Mouse (Mus musculus): ENCODE data around the gene AU040320. TPM values are rescaled to one million over a fixed set of nuclear protein-coding genes. Genes with fewer than 3 reads are reported as not detected.

Gene AU040320
- polyA plus RNA-seq, 1 experiment from 2014 or later: 28.2 TPM

DNA sequence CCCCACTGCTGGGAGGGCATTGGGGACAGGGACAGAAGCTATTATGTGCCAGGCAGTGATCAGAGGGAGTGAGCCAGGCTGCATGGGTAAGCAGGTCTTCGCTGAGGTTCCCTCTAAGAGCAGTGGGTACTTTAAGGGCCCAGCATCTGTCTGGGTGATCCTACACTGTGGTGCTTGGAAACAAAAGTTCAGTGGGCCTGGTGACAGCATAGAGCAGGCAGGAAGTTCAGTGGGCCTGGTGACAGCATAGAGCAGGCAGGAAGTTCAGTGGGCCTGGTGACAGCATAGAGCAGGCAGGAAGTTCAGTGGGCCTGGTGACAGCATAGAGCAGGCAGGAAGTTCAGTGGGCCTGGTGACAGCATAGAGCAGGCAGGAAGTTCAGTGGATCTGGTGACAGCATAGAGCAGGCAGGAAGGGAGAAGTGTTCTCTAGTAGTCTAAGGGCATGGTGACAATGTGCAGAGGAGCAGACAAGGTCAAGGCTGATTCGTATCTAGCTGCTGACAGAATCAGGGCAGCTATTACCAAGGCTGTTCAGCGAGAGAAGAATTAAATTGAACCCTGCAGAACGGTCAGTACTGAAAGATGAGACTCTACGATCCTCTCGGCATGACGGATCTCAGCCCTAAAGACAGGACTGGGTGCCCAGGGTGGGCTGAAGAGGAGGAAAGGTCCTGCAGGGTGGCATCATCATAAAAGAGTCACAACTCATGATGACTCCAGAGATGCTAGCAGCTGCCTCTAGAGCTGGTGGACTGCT is 96.9 kb downstream of the AU040320 start:
- 89% methylated on average over 7 of the region's 7 CpGs for WGBS
- Histone ChIP-seq H3K4me2 (ENCODE audit: low read length) (no peak overlapping the region), H3K36me3 (ENCODE audit: control insufficient read depth, insufficient read depth, low read length) (peaks cover 71% of the 10 kb centered on the region), H3K4me1 (ENCODE audit: control insufficient read depth, insufficient read depth, low read length) (no peaks in the 10 kb centered on the region), H3K27ac (ENCODE audit: low read depth, low read length) (no peak overlapping the region), H3K4me3 (ENCODE audit: low read depth, low read length) (no peak overlapping the region), H3K9ac (ENCODE audit: low read length) (no peak overlapping the region), H3K9me3 (replicated peaks; ENCODE audit: control insufficient read depth, low read length) (no peaks in the 10 kb centered on the region), H3K27me3 (replicated peaks; ENCODE audit: control insufficient read depth, insufficient read depth, low read length) (no peaks in the 10 kb centered on the region)
- no peak for DNase-seq (ENCODE audit: low spot score)
- ATAC-seq: no peak

DNA sequence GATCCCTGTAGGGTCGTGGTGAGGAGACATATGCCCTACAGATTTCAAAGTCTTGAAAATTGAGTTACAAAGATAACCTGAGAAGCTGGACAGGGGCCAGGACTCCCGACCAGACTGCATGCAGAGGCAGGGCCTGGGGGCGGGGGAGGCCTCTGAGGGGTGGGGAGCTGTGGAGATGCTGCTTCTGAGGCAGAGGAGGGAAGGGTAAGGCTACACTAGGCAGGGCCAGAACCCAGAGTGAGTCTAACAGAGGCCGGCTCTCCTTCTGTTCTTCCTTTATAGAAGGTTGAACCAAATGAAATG is 97.4 kb downstream of the AU040320 start:
- ATAC-seq: no peak
- WGBS: 59% methylated on average over 4 of the region's 4 CpGs
- no peak overlapping the region for H3K27ac ChIP-seq (ENCODE audit: low read depth, low read length)

DNA sequence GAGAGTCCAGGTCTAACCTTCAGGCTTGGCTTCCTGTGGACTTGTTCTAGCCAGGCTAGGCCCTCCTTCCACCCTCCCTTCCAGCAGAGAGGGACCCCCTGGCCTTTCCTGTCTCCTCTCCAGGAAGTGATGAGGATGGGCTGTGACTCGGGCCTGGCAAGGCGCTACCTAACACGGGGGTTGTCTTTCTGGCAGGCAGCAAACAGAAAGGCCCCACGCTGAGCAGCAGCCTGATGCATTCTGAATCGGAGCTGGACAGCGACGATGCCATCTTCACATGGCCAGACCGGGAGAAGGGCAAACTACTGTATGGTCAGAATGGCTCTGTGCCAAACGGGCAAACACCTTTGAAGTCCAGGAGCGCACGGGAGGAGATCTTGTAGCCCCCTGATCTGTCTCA is 99.6 kb downstream of the AU040320 start:
- Histone ChIP-seq H3K9ac (ENCODE audit: low read length) (no peak overlapping the region), H3K4me2 (ENCODE audit: low read length) (no peak overlapping the region), H3K27me3 (replicated peaks; ENCODE audit: control insufficient read depth, insufficient read depth, low read length) (no peaks in the 10 kb centered on the region), H3K36me3 (ENCODE audit: control insufficient read depth, insufficient read depth, low read length) (peaks cover 62% of the 10 kb centered on the region), H3K4me3 (ENCODE audit: low read depth, low read length) (no peak overlapping the region), H3K4me1 (ENCODE audit: control insufficient read depth, insufficient read depth, low read length) (no peaks in the 10 kb centered on the region), H3K9me3 (replicated peaks; ENCODE audit: control insufficient read depth, low read length) (no peaks in the 10 kb centered on the region), H3K27ac (ENCODE audit: low read depth, low read length) (no peak overlapping the region)
- ATAC-seq: no peak
- WGBS: 74% methylated on average over 11 of the region's 11 CpGs
- DNase-seq (ENCODE audit: low spot score): no peak

More for the DNA sequence above, 97.4 kb downstream of the AU040320 start:
- no peak for DNase-seq (ENCODE audit: low spot score)
- Histone ChIP-seq H3K4me2 (ENCODE audit: low read length) (no peak overlapping the region), H3K9ac (ENCODE audit: low read length) (no peak overlapping the region), H3K27me3 (replicated peaks; ENCODE audit: control insufficient read depth, insufficient read depth, low read length) (no peaks in the 10 kb centered on the region), H3K4me3 (ENCODE audit: low read depth, low read length) (no peak overlapping the region), H3K9me3 (replicated peaks; ENCODE audit: control insufficient read depth, low read length) (no peaks in the 10 kb centered on the region), H3K4me1 (ENCODE audit: control insufficient read depth, insufficient read depth, low read length) (no peaks in the 10 kb centered on the region), H3K36me3 (ENCODE audit: control insufficient read depth, insufficient read depth, low read length) (peaks cover 71% of the 10 kb centered on the region)

DNA sequence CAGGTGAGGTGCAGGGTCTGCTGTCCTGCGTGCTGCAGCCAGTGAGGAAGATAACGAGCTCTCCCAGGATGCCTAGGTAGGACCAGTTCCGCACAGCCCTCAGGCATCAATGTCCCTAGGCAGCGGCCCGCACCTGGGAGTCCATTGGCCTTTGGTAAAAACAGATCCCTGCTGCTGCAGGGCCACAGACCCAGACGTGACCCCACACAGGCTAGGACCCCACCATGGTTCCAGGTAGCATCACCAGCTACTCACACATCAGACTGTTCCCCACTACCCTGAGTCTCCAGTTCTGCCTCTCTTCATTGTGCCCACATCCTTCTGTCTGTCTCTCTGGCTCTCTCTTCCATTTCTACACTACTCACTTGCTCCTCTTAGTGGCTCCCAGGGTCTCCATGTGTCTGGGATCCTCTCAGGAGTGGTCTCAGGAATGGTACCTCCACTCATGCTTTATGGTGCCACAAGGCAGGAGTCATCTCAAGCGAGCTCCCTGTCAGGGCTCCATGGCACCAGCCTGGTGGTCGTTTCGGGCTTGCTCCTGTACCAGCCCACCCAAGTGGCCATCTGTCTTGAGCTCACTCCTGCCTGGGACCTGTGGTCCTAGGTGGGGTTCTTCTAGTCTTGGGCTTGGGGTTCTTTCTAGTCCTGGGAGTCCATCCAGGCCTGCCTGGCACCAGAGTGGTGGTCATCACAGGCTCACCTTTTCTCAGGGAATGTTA is 107.1 kb downstream of the AU040320 start:
- Histone ChIP-seq H3K9me3 (replicated peaks; ENCODE audit: control insufficient read depth, low read length) (no peaks in the 10 kb centered on the region), H3K4me2 (ENCODE audit: low read length) (no peak overlapping the region), H3K27me3 (replicated peaks; ENCODE audit: control insufficient read depth, insufficient read depth, low read length) (no peaks in the 10 kb centered on the region), H3K4me1 (ENCODE audit: control insufficient read depth, insufficient read depth, low read length) (no peaks in the 10 kb centered on the region), H3K27ac (ENCODE audit: low read depth, low read length) (no peak overlapping the region), H3K36me3 (ENCODE audit: control insufficient read depth, insufficient read depth, low read length) (peaks cover 60% of the 10 kb centered on the region), H3K9ac (ENCODE audit: low read length) (no peak overlapping the region), H3K4me3 (ENCODE audit: low read depth, low read length) (no peak overlapping the region)
- DNase-seq (ENCODE audit: low spot score): no peak
- no peak for ATAC-seq
- WGBS: 84% methylated on average over 9 of the region's 9 CpGs

DNA sequence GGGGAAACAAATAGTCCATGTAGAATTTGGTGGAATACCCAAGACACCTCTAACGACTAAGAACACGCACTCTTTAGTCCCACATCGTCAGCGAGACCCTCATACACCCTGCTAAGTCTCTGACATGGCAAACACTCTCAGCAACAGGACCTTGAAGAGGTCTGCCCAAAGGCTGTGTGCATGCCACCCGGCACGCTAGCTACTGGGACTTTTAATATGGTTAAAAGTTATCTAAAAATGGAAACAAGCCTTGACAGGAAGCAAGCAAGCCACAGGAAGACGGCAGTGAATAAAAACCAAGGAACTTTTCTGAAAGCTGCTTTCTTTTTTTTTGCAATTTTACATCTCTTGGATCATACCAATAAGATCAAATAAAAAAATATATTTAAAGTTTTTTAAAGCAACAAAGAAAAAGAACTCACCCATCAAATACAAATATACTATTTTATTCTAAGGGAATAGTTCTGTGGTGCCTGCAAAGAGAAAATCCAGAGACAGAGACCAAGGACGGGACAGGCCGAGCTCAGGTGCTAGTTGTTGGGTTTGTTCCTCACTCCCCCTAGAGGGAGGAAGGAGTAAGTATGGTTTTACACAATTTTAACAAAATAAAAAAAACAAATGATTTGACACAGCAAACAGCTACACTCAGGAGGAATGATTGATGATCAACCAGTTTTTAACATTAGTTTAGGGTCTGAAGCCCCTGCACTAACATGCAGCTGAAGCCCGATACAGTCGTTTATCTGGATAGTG is 108.3 kb downstream of the AU040320 start:
- H3K27me3 ChIP-seq (replicated peaks; ENCODE audit: control insufficient read depth, insufficient read depth, low read length): no peaks in the 10 kb centered on the region
- ATAC-seq (no peak), DNase-seq (ENCODE audit: low spot score) (peak; percentile 17)
- H3K27ac ChIP-seq (ENCODE audit: low read depth, low read length): no peak overlapping the region
- no peak overlapping the region for H3K4me3 ChIP-seq (ENCODE audit: low read depth, low read length)
- H3K9ac ChIP-seq (ENCODE audit: low read length): no peak overlapping the region
- no peaks in the 10 kb centered on the region for H3K4me1 ChIP-seq (ENCODE audit: control insufficient read depth, insufficient read depth, low read length)
- H3K4me2 ChIP-seq (ENCODE audit: low read length): no peak overlapping the region
- 82% methylated on average over 11 of the region's 11 CpGs for WGBS
- H3K36me3 ChIP-seq (ENCODE audit: control insufficient read depth, insufficient read depth, low read length): peaks cover 64% of the 10 kb centered on the region
- H3K9me3 ChIP-seq (replicated peaks; ENCODE audit: control insufficient read depth, low read length): no peaks in the 10 kb centered on the region

DNA sequence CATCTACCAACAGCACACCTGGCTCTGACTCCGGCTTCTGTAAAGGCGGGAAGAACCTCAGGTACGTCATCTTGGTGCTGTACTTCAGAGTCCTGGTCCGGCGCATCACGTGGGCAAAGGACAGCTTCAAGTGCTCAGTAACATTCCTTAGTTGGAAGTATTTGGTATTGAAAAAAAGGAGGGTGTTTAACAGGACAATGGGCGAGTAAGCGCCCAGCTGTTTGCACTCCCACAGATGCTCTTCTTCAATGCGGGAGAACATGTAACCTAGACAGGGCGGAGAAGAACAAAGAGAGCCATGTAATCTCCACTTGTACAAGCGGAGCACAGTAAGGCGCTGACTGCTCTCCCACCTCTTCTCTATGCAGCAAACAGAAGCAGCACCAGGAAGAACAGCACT is 115.4 kb downstream of the AU040320 start:
- no peak for ATAC-seq
- Histone ChIP-seq H3K9me3 (replicated peaks; ENCODE audit: control insufficient read depth, low read length) (no peaks in the 10 kb centered on the region), H3K4me2 (ENCODE audit: low read length) (no peak overlapping the region), H3K27me3 (replicated peaks; ENCODE audit: control insufficient read depth, insufficient read depth, low read length) (no peaks in the 10 kb centered on the region), H3K27ac (ENCODE audit: low read depth, low read length) (no peak overlapping the region), H3K4me1 (ENCODE audit: control insufficient read depth, insufficient read depth, low read length) (no peaks in the 10 kb centered on the region), H3K9ac (ENCODE audit: low read length) (no peak overlapping the region), H3K36me3 (ENCODE audit: control insufficient read depth, insufficient read depth, low read length) (peaks cover 63% of the 10 kb centered on the region), H3K4me3 (ENCODE audit: low read depth, low read length) (no peak overlapping the region)
- WGBS: 92% methylated on average over 12 of the region's 12 CpGs
- no peak for DNase-seq (ENCODE audit: low spot score)

DNA sequence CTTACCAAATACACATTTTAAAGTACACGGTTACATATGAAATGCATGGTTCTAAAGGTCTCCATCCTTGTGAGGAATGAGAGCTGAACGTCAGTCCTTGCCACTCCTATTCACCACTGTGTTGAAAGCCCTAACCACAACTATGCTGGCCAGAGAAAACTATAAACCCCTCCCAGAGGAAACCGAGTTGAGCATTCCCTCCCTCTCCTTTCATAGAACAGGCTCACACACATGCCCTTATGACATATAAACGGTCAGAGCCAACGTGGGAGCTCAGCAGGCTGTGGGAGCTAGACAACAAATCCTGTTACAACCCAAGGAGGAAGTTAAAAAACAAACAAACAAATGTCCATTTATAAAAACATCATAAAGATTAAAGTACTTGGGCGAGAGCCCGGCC is 119.4 kb downstream of the AU040320 start:
- no peak overlapping the region for H3K9ac ChIP-seq (ENCODE audit: low read length)
- no peaks in the 10 kb centered on the region for H3K9me3 ChIP-seq (replicated peaks; ENCODE audit: control insufficient read depth, low read length)
- DNase-seq (ENCODE audit: low spot score): no peak
- H3K36me3 ChIP-seq (ENCODE audit: control insufficient read depth, insufficient read depth, low read length): peaks cover 60% of the 10 kb centered on the region
- no peak overlapping the region for H3K4me2 ChIP-seq (ENCODE audit: low read length)
- H3K4me3 ChIP-seq (ENCODE audit: low read depth, low read length): no peak overlapping the region
- no peak overlapping the region for H3K27ac ChIP-seq (ENCODE audit: low read depth, low read length)
- H3K27me3 ChIP-seq (replicated peaks; ENCODE audit: control insufficient read depth, insufficient read depth, low read length): no peaks in the 10 kb centered on the region
- WGBS: 83% methylated on average over 7 of the region's 7 CpGs
- H3K4me1 ChIP-seq (ENCODE audit: control insufficient read depth, insufficient read depth, low read length): no peaks in the 10 kb centered on the region
- ATAC-seq: no peak

DNA sequence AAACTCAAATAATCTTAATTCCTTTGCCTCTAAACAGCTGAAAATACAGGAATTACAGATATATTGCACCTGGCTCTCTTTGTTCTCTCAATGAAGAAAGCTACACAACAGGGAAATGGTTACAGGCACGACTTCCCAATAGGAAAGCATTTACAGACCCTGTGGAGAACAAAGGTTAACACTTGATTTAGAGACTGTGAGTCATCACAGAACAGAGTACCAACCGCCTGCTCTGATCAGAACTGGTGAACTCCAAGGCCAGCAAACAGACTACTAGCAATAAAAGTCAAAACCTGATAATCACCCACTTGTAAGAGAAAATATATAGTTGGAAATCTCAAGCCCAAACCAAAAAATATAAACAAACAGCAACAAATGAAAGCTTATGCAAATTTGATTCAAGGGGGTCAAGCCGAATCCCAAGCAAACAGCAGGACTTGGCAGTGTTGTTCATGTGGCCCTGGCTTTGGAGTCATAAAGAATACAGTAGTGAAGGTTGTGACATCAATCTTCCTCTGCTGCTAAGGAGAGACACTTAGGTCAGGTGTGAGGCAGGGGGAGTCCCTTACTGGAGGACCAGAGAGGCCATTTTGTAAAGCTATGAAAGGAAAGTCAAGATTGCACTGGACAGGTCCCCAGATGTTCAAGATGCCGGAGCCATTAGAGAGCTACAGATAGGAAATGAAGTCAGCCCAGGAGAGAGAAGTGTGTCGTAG is 126.4 kb downstream of the AU040320 start:
- no peak for DNase-seq (ENCODE audit: low spot score)
- H3K27ac ChIP-seq (ENCODE audit: low read depth, low read length): no peak overlapping the region
- no peaks in the 10 kb centered on the region for H3K4me1 ChIP-seq (ENCODE audit: control insufficient read depth, insufficient read depth, low read length)
- H3K9ac ChIP-seq (ENCODE audit: low read length): no peak overlapping the region
- no peaks in the 10 kb centered on the region for H3K9me3 ChIP-seq (replicated peaks; ENCODE audit: control insufficient read depth, low read length)
- H3K36me3 ChIP-seq (ENCODE audit: control insufficient read depth, insufficient read depth, low read length): peaks cover 77% of the 10 kb centered on the region
- no peak overlapping the region for H3K4me2 ChIP-seq (ENCODE audit: low read length)
- H3K27me3 ChIP-seq (replicated peaks; ENCODE audit: control insufficient read depth, insufficient read depth, low read length): no peaks in the 10 kb centered on the region
- ATAC-seq: no peak
- 87% methylated on average over 5 of the region's 5 CpGs for WGBS
- no peak overlapping the region for H3K4me3 ChIP-seq (ENCODE audit: low read depth, low read length)
